Mouse (Mus musculus) cerebellum, adult 11-12 months (tissue): Measurements from ENCODE around the gene Opn5.

Experiments used
- DNase-seq: peaks from one replicate; pipeline ENCODE4 v3.0.0; 2022

Opn5 gene

GRCm38 (mm10) chr17:42611295-42611694 is at the start of gene Opn5:
Gene Opn5, minus strand, starts transcription at chr17:42611395.
- DNase-seq = no peak

- no peak for DNase-seq
Observed at GRCm38 (mm10) chr17:42658634-42659422, 47.6 kb upstream of the Opn5 start.

GRCm38 (mm10) chr17:42643416-42643815 is 32.2 kb upstream of the Opn5 start:
- no peak for DNase-seq

- no peak for DNase-seq
Observed at GRCm38 (mm10) chr17:42630206-42630605, 19.0 kb upstream of the Opn5 start.

- DNase-seq = no peak
Observed at GRCm38 (mm10) chr17:42613043-42613737, 2.0 kb upstream of the Opn5 start.

- DNase-seq = no peak
Observed at GRCm38 (mm10) chr17:42608270-42608669, 2.9 kb downstream of the Opn5 start.

GRCm38 (mm10) chr17:42602829-42603784 is 8.1 kb downstream of the Opn5 start:
- DNase-seq = peak; percentile 51

- DNase-seq = no peak
Observed at GRCm38 (mm10) chr17:42586486-42586885, 24.7 kb downstream of the Opn5 start.

- no peak for DNase-seq
Observed at GRCm38 (mm10) chr17:42583029-42583331, 28.2 kb downstream of the Opn5 start.

- no peak for DNase-seq
Observed at GRCm38 (mm10) chr17:42582281-42583028, 28.7 kb downstream of the Opn5 start.

- no peak for DNase-seq
Observed at GRCm38 (mm10) chr17:42580623-42581022, 30.6 kb downstream of the Opn5 start.

GRCm38 (mm10) chr17:42580196-42580595 is 31.0 kb downstream of the Opn5 start:
- DNase-seq = no peak

GRCm38 (mm10) chr17:42576671-42577168 is 34.5 kb downstream of the Opn5 start:
- DNase-seq = no peak

- DNase-seq = no peak
Observed at GRCm38 (mm10) chr17:42573786-42574185, 37.4 kb downstream of the Opn5 start.

- DNase-seq = no peak
Observed at GRCm38 (mm10) chr17:42549578-42549977, 61.6 kb downstream of the Opn5 start.

- DNase-seq = no peak
Observed at GRCm38 (mm10) chr17:42530147-42530546, 81.0 kb downstream of the Opn5 start.

GRCm38 (mm10) chr17:42509356-42510262 is 101.6 kb downstream of the Opn5 start:
- no peak for DNase-seq
